Mouse (Mus musculus) spleen, embryonic (tissue): Measurements from ENCODE around the gene Kif21b.

Experiments used
- CTCF ChIA-PET: fragments of 350-600 bp; sonication (Branson Sonifier 250); formaldehyde crosslinking; loops from one replicate; lab custom pipeline; 2022; lab: Charles Lee

The Kif21b gene

GRCm38 (mm10) chr1:136226626-136227025, 95.4 kb downstream of the Kif21b start:
- CTCF ChIA-PET, result interaction anchor here (0.6 kb wide), 1 partner anchor 13 kb away, joined by 17 read pairs; no protein-coding TSS in a partner anchor
